In the genomic region with DNA sequence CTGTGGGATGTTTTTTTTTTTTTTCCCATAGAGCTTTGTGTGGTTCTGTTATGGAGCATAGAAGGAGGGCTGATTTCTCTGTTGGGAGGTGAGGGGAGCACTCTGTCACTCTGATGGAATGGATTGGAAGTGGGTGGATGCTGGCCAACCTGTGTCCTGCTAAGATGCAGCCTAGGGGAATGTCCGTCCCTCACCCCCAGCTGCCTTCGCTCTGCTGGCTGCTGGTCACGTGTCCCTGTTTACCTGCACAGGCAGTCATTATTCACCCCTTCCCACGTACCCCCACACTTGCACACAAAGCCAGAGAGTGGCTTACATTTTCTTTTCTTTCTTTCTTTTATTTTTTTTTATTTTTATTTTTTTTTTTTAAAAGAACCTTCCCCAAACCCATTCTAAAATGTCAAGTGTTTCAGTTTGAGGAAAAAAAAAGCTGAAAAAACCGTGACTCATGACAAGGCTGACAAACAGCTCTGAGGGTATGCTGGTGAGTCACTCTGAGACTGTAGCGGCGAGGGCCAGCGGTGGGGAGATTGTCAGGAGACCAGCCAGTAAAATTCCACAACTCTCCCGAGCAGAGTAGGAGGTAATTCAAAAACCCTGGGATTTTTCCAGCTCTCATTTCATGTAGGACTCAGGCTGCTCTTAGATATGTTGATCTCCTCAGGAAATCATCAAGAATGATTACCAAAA, we compare ENCODE assay signal across 8 mouse cellular contexts.
A peak's percentile ranks its signal among the peaks of the same experiment; 100 is the strongest.
DNase-seq lines count a peak whose midpoint lies in the region; ATAC-seq and TF ChIP-seq lines count a peak whose summit lies in the region.

No protein-coding gene starts in this region.

- no peak for TF ChIP-seq CTCF in lung, adult 2 months (IDR thresholded peaks at IDR 0.05; ENCODE audit: insufficient read depth, low read length)
- TF ChIP-seq CTCF in lung, postnatal 0 days (IDR thresholded peaks at IDR 0.05) = no peak
- no peak for TF ChIP-seq CTCF in liver, postnatal 0 days (IDR thresholded peaks at IDR 0.05; ENCODE audit: low read depth)

- no peaks in the 10 kb centered on the region for H3K36me3 ChIP-seq in heart, embryonic 11.5 days (ENCODE audit: control insufficient read depth, insufficient read depth, low read length)
- H3K36me3 ChIP-seq in kidney, embryonic 16.5 days (ENCODE audit: insufficient read depth, low read length) = 0 out of 2 replicates have a peak, but pooled peaks cover 4% of the 10 kb centered on the region
- H3K36me3 ChIP-seq in lung, postnatal 0 days (ENCODE audit: insufficient read depth, low read length) = no peaks in the 10 kb centered on the region
- H3K36me3 ChIP-seq in liver, postnatal 0 days (replicated peaks; ENCODE audit: insufficient read depth, low read length) = no peaks in the 10 kb centered on the region

- H3K4me3 ChIP-seq in lung, adult 2 months (replicated peaks; ENCODE audit: extremely low read depth, low read depth, low read length) = no peak overlapping the region
- no peak overlapping the region for H3K4me3 ChIP-seq in heart, embryonic 11.5 days (ENCODE audit: low read depth, low read length)
- no peak overlapping the region for H3K4me3 ChIP-seq in kidney, embryonic 16.5 days (ENCODE audit: low read length)
- no peak overlapping the region for H3K4me3 ChIP-seq in lung, postnatal 0 days (ENCODE audit: low read depth, low read length)
- no peak overlapping the region for H3K4me3 ChIP-seq in liver, postnatal 0 days (ENCODE audit: low read depth, low read length)

- H3K4me2 ChIP-seq in heart, embryonic 11.5 days = peak overlapping the region; percentile 0; the same call in 1 of the 2 replicates
- H3K4me2 ChIP-seq in kidney, embryonic 16.5 days (replicated peaks; ENCODE audit: low read depth, low read length) = peak overlapping the region; percentile 38
- H3K4me2 ChIP-seq in lung, postnatal 0 days (replicated peaks; ENCODE audit: low read depth, low read length) = no peak overlapping the region; the same call in 1 of the 2 replicates
- no peak overlapping the region for H3K4me2 ChIP-seq in liver, postnatal 0 days (ENCODE audit: low read depth, low read length)

- no peak overlapping the region for H3K9ac ChIP-seq in heart, embryonic 11.5 days (ENCODE audit: low read depth, low read length)
- peak overlapping the region; percentile 19; the same call in 1 of the 2 replicates for H3K9ac ChIP-seq in kidney, embryonic 16.5 days (replicated peaks; ENCODE audit: low read length)
- H3K9ac ChIP-seq in lung, postnatal 0 days (replicated peaks; ENCODE audit: low read depth) = no peak overlapping the region
- no peak overlapping the region for H3K9ac ChIP-seq in liver, postnatal 0 days (replicated peaks)

- H3K9me3 ChIP-seq in heart, embryonic 11.5 days (replicated peaks; ENCODE audit: control insufficient read depth, low read length) = 0 out of 2 replicates have a peak, but pooled peaks cover 5% of the 10 kb centered on the region
- 0 out of 2 replicates have a peak, but pooled peaks cover 2% of the 10 kb centered on the region for H3K9me3 ChIP-seq in kidney, embryonic 16.5 days (ENCODE audit: low read length)
- no peaks in the 10 kb centered on the region for H3K9me3 ChIP-seq in lung, postnatal 0 days (ENCODE audit: low read length)
- H3K9me3 ChIP-seq in liver, postnatal 0 days (ENCODE audit: low read length) = no peaks in the 10 kb centered on the region

- WGBS in lung, adult 2 months = 26% methylated on average over 9 of the region's 9 CpGs
- 17% methylated on average over 9 of the region's 9 CpGs for WGBS in heart, embryonic 11.5 days (ENCODE audit: insufficient replicate concordance)
- WGBS in kidney, embryonic 16.5 days = 15% methylated on average over 9 of the region's 9 CpGs
- 19% methylated on average over 9 of the region's 9 CpGs for WGBS in lung, postnatal 0 days
- 35% methylated on average over 9 of the region's 9 CpGs for WGBS in liver, postnatal 0 days (ENCODE audit: insufficient replicate concordance)

- peaks cover 2% of the 10 kb centered on the region; the same call in 1 of the 2 replicates for H3K4me1 ChIP-seq in lung, adult 2 months (ENCODE audit: control insufficient read depth, insufficient read depth, low read length)
- H3K4me1 ChIP-seq in heart, embryonic 11.5 days (ENCODE audit: control insufficient read depth, insufficient read depth, low read length) = no peaks in the 10 kb centered on the region
- peaks cover 9% of the 10 kb centered on the region; the same call in 1 of the 2 replicates for H3K4me1 ChIP-seq in kidney, embryonic 16.5 days (ENCODE audit: insufficient read depth, low read length)
- no peaks in the 10 kb centered on the region for H3K4me1 ChIP-seq in lung, postnatal 0 days (ENCODE audit: insufficient read depth, low read depth, low read length)
- H3K4me1 ChIP-seq in liver, postnatal 0 days (ENCODE audit: insufficient read depth) = no peaks in the 10 kb centered on the region

- DNase-seq in lung, adult 18-20 months = peak; percentile 30 to 56
- no peak for DNase-seq in lung, adult 2 months
- DNase-seq in cerebellum, postnatal 4 days (ENCODE audit: low spot score in 2 of 2) = peak; percentile 19 to 34
- DNase-seq in lung, postnatal 0 days (ENCODE audit: low spot score) = peak; percentile 89
- DNase-seq in right cerebral cortex, postnatal 36 days (ENCODE audit: low spot score in 2 of 2) = peak; percentile 81 to 88
- DNase-seq in liver, postnatal 0 days = no peak

- H3K27ac ChIP-seq in heart, embryonic 11.5 days (ENCODE audit: low read depth, low read length) = no peak overlapping the region
- peak overlapping the region; percentile 22 for H3K27ac ChIP-seq in kidney, embryonic 16.5 days (ENCODE audit: low read length)
- no peak overlapping the region for H3K27ac ChIP-seq in lung, postnatal 0 days (ENCODE audit: low read length)
- H3K27ac ChIP-seq in liver, postnatal 0 days (ENCODE audit: low read depth) = no peak overlapping the region

- no peak for ATAC-seq in heart, embryonic 11.5 days (replicated peaks; ENCODE audit: insufficient number of reproducible peaks, low FRiP score, low TSS enrichment)
- ATAC-seq in kidney, embryonic 16.5 days (ENCODE audit: low FRiP score, low TSS enrichment) = peak; percentile 70; the same call in 1 of the 2 replicates
- peak; percentile 93 for ATAC-seq in lung, postnatal 0 days
- ATAC-seq in liver, postnatal 0 days = no peak

- no peaks in the 10 kb centered on the region for H3K27me3 ChIP-seq in heart, embryonic 11.5 days (ENCODE audit: control insufficient read depth, insufficient read depth, low read length)
- H3K27me3 ChIP-seq in kidney, embryonic 16.5 days (ENCODE audit: insufficient read depth, low read length) = no peaks in the 10 kb centered on the region
- H3K27me3 ChIP-seq in lung, postnatal 0 days (replicated peaks; ENCODE audit: insufficient read depth, low read length) = no peaks in the 10 kb centered on the region
- H3K27me3 ChIP-seq in liver, postnatal 0 days (ENCODE audit: insufficient read depth, low read length) = no peaks in the 10 kb centered on the region

- TF ChIP-seq EP300 in lung, postnatal 0 days (IDR thresholded peaks at IDR 0.05) = no peak
- TF ChIP-seq EP300 in liver, postnatal 0 days (IDR thresholded peaks at IDR 0.05; ENCODE audit: low read depth) = no peak

- TF ChIP-seq POLR2A in lung, adult 2 months (IDR thresholded peaks at IDR 0.05; ENCODE audit: borderline replicate concordance, extremely low read depth, low read depth, low read length) = no peak

Comparison
In these comparisons a context has a peak if more than half of its experiments do, and no peak if none do; other contexts are left out.
1. DNase-seq: peak in lung, adult 18-20 months (2 of 2), cerebellum, postnatal 4 days (2 of 2), lung, postnatal 0 days (single experiment) and right cerebral cortex, postnatal 36 days (2 of 2); none in lung, adult 2 months (single experiment) and liver, postnatal 0 days (single experiment).
2. ATAC-seq: peak in kidney, embryonic 16.5 days (single experiment) and lung, postnatal 0 days (single experiment); none in heart, embryonic 11.5 days (single experiment) and liver, postnatal 0 days (single experiment).
3. H3K4me2 ChIP-seq: peak in heart, embryonic 11.5 days (single experiment) and kidney, embryonic 16.5 days (single experiment); none in lung, postnatal 0 days (single experiment) and liver, postnatal 0 days (single experiment).